Mouse (Mus musculus) testis, postnatal 10 days (tissue): Measurements from ENCODE around the gene Zcchc24.

ENCODE experiments used
- DNase-seq: peaks from one replicate; pipeline ENCODE4 v3.0.0; 2021; ENCODE audit warnings: low spot score

Gene Zcchc24

DNA sequence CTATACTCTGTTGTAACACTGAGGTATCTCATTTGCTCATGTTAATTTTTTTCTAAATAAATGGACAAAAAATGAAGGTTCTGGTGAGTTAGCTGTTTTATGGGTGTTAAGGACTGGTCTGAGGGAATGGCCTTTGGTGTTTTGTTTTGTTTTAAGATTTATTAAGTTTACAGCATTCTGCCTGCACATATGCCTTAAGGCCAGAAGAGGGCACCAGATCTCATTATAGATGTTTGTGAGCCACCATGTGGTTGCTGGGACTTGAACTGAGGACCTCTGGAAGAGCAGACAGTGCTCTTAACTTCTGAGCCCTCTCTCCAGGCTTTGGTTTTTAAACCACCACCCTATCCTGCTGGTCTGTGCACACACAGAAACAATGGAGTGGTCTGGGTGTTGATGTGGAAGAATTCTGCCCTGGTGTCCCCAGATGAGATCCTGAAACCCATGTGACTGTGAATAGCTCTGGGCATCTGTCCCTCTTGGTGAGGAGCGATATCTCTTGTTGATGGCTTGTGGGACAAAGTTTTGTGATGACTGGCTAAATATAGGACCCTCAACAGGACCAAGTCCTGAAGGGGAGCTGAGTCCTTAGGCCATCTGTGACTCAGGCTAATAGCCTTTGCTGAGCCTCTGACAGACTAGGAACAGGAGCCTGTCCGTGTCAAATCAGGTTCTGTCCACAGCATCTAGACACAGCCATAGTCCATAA, 102.0 kb downstream of the Zcchc24 start:
- no peak for DNase-seq

DNA sequence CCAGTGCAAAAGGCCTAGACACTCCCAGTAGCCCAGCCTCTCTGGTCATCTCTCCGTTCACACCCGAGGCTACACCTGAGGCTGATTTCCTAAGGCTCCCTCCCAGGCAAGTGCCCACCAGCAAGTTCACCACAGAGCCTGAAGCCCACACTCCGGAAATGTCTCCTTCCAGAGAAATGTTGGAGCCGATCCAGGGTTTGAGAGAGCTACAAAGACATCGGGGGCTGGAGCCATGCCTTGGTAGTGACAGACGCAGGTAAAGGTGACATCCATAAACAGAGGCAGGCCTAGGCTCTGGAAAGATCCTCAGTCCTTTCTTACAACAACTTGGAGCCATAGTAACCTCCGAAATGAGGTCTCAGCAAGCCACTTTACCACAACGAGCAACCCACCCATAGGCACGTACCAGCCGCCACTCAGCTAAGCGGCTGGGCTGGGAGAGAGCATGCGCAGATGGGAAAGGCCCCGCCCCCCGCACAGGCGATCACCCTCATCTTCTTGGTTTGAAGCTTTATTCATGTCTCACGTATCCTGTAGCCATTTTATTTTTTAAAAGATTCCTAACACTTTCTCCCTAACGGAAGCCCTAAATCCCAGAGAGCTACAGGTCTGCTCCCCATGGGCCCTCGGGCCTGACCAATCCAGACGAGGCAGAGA, 103.4 kb downstream of the Zcchc24 start:
- DNase-seq = peak; percentile 59

DNA sequence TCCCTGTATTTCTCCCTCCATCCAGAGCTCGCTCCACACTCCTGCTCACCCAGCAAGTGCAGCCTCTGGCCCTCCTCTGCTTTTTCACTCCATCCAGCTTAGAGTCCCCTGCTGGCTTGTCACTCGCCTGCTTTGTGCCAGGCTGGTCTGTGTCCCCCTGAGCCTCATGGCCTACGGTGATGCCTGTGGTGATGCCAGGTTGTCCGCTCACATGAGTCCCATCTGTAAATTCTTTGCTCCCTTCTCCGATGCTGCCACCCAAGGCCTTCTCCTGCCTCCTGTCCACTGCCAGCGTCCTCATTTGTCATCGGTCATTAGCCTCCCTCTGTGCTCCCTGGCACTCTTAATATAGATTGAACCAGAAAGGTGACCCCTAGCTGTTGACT, 104.5 kb downstream of the Zcchc24 start:
- no peak for DNase-seq

DNA sequence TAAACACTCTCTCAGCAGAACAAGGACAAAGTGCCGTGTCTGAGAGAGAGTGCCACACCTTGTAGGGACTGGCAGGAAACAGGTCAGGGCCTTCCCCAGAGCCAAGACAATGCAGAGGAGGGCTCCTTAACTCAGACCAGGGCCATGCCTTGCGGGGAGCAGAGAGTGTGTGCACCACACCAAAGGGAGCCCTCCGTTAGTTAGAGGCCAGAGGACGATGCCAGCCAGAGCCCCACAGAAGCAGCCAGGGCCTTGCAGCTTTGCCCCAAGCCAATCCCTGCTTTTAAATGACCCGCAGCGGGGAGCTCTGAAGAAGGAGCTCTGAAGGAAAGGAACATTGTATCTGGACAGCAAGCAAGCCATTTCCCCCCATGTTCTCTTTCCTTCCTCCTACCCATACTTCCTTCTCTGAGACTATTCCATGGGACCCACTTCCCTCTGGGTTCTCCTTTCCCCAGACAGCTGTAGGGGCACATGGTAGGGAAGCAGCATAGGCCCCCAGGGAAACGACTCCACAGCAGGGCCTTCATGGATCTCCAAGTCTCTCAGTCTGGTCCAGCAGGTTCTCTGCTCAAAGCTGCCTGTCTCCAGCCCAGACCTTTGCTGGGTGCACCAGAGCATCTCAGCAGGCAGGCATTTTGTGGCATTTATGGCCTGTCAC, 105.1 kb downstream of the Zcchc24 start:
- no peak for DNase-seq
